Mouse (Mus musculus): ENCODE measurements around the gene Tab1.

The Tab1 gene

DNA sequence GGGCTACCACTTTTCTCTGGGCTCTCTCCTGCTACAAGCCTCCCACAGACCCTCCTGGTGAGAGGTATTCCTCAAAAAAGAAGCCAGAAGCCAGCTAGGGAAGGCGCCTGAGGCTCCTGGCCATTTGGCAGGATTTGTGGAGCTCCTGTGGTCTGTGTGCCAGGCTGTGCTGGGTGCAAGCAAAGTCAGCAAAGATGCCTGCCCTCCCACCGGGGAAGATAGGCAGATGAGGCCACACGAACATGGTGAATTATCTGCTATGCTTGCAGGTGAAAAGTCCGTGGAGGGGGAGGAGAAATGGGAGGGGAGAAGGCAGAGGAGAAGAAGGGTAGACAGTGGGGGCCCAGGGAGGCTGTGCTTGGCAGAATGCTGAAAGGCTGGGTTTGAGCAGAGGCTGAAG lies 37.4 kb downstream of the Tab1 start:
- DNase-seq = peak; percentile 81

DNA sequence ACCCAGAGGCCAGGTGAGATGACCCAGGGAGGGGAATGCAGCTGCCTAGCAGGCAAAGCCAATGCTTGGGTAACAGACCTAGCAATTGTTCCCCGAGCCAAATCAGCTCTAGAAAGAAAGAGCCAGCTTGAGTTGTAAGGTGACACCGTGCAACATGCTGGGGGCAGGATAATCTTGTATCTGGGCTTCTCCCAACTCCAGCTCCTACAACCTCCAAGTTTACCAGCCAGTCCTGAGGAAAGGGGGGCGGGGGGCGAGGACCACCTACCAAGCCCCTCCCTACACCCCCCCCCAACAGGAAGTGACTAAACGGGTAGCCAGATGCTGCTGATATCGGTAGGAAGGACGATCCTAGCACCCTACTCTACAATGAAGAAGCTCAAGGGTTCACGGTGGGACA lies 38.4 kb downstream of the Tab1 start:
- no peak for DNase-seq

DNA sequence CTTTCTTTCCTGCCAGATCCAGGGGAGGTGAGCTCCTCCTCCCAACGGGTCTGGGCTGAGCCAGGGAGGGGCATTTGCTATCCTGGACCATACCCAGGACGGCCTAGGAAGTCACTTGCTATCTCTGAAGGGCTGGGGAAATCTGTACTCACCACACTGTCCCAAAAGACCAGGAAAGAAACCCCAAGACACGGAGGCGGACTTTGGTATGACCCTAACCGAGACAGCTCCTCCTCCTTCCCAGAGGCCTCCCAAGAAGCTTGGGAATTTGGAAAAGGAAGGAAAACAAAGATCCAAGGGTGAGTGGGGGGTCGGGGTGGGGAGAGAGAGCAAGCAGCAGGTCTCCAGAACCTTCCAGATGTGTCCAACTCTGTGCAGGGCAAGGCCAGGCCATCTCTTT lies 38.9 kb downstream of the Tab1 start:
- DNase-seq = no peak

DNA sequence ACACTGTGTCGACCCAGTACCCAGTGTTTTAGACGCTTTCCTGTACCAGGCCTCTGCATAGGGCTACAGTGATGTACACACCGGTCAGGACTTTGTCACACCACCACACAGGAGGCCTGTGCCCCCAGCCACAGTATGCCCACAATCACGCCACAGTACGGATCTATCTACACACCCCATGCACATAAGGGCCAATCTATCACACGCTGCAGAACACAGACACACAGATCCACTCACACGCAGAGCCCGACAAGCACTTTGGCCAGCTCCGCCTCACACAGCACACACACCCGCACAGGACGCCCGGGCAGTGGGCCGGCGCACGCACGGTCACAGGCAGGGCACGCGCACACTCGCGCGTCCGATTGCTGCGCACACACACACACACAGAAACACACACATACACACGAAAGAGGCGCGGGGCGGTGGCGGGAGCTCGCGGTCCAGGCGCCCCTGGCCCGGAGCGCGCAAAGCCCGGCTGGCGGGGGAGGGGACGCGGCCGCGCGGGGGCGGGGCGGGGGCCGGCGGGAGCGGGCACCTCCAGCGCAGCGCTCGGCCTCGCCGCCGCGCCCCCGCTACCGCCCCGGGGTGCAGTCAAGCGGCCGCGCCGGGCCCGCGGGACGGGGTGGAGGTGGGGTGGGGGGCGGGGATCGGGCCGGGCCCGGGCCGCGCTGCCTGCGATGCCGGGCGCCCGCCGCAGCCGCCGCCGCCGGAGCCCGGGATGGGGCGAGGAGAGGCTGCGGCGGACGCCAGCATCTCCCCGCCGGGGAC lies 40.3 kb downstream of the Tab1 start, which contains the start of gene Mgat3:
Mgat3 (plus strand) TSS at position 721 of the 771 bp plus-strand sequence.
- peak; percentile 46 for DNase-seq

DNA sequence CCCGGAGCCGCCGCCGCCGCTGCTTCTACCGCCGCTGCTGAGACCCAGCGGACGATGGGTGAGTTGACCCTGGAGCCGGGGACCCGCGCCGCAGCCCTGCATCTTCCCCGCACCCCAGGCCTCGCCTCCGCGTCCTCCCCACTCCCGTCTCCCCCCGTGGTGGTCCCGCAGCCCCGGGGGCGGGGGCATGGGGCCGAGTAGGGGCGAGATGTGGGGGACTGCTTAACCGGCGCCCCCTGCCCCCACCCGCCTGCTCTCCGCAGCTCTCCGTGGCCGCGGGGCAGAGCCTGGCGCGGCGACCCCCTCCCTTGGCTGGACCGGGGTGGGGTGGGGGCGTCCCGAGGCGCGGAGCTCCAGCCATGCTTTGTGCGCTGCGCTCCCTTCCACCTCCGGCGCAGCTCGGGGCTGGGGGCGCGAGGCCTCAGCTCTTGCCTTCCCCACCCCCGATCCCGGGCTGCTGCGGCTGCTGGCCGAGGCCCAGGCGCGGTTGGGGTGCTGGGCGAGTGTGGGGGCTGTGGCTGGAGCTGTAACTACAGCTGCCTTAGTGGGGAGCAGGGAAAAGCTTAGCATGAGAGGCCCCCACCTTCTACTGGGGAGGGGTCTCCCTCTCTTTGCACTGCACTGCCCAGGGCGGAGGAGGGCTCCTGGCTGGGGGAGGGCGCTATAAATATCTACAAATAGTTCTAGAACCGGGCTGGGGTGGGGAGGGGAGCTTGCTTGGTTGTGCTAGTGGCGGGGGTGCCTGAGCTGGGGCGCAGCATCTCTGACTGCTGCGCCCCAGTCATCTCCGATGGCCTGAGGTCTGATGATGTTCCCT lies 41.1 kb downstream of the Tab1 start:
- DNase-seq = no peak

DNA sequence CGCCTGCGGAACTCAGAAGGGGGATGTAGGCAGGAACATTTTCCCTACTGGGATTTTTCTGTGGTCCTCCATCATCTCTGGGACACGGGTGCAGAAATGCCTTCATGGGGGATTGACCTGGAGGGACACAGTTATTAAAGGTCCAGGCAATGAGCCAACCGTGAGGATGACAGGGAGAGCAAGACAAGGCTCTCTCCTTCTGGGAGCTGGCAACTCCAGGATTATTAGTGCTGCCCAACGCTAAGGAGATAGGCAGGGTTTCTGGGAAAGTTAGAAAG lies 41.6 kb downstream of the Tab1 start:
- DNase-seq = no peak

DNA sequence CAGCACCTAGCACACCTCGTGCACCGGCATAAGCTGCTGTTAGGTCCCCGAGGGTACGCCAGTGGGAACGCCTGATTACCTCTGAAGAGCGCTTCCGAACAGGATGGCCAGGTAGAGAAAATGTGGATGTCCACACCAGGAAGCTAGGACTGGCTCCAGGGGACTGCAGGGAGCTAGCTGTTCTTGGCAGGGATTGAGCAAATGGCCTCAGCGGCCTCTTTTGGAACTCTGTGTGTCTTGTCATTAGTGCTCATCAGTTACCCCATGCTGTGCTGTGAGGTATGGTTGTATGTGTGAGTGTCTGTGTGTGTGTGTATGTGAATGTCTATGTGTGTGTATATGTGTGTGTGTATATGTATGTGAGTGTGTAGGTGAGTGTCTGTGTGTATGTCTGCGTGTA lies 42.4 kb downstream of the Tab1 start:
- DNase-seq = no peak

DNA sequence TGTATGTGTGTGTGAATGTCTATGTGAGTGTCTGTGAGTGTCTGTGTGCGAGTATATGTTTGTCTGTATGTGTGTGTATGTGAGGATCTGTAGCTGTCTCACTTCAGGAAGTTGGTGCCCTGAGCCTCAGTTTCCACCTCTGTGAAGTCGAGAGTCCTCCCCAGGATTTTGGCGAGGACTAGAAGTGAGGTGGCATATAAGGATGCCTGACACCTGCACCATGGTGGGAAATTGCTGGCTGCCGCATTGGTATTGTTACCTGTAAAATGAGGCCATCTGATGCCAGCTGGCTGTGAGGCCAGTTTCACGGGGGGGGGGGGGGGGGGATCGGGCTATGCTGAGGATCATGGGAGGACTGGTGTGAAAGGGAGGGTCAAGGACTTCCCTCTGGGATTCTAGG lies 42.8 kb downstream of the Tab1 start:
- no peak for DNase-seq

DNA sequence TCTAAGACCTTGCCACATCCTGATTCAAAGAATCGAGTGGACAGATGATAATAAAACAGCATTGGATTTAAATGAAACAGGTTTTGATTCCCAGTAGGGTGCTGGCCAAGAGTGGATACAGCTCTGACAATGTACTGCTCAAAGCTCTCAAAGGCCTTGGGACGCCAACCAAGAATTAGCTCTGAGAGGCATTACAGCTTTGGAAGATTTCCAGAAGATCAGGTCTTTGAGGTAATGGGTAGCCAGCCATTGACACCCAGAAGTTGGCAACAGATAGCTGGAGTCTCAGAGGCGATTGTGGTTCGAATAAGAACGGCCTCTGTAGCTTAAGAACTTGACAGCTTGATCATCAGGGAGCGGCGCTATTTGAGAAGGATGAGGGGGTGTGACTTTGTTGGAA lies 48.6 kb downstream of the Tab1 start:
- DNase-seq = peak; percentile 58

DNA sequence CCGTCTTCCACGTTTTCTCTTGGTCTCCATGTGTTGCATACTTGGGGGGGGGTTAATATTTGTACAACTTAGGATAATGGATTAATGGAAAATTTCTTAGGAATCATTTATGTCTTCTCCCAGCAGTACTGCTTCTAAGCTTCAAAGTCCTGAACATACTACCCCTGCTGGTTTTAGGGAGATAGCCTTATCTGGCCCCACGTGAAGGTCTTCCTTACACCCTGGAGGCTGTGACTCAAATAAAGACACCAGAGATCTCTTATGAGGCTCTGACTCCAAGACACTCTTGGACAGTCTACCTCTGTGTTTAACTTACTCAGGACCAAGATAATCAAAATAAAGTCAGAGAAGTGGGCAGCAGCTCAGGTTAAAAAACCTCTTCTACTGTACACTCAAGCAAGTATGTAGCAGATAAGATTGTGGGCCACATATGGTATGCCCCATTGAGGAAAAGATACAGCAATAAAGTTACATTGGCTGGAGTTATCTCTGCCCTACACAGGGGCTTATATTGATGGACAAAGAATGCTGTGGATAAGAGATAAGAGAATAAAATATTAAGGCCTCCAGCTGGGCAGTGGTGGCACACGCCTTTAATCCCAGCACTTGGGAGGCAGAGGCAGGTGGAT lies 49.3 kb downstream of the Tab1 start:
- DNase-seq = no peak

DNA sequence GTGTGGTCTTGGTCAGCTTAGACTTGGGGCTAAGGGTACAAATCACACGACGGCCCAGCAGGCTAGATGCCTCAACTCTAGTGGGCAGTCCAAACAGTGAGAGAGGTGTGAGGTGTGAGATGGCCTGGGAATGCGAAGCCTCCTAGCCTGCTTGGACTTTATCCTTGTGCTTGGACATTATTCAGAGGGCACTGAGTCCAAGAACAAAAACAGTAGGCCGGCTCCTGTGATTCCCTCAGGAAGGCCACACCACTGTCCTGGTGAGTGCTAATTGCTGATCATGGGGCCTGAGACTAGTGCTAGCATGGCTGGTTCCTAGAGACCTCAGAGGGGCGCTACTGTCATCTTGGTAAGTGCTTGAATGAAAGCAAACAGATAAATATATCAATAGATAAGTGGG lies 56.0 kb downstream of the Tab1 start:
- peak; percentile 89 for DNase-seq

DNA sequence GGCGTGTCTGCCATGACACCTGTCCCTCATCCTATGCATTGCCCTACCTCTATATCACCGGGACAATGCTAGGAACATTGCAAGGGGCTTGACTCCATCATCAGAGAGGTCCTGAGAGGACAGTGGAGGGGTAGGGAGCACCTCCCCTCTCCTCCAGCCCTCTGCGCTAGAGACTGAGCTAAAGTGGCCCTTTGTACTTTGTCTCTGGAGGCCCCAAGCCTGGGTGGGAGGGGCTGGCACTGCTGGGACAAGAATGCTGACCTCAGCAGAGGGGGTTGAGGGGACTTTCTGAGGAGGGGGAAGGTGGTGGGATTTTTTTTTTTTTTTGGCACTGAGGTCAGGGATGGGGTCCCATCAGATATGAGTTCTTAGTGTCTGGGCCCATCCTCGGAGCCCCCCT lies 57.1 kb downstream of the Tab1 start:
- DNase-seq = peak; percentile 77

DNA sequence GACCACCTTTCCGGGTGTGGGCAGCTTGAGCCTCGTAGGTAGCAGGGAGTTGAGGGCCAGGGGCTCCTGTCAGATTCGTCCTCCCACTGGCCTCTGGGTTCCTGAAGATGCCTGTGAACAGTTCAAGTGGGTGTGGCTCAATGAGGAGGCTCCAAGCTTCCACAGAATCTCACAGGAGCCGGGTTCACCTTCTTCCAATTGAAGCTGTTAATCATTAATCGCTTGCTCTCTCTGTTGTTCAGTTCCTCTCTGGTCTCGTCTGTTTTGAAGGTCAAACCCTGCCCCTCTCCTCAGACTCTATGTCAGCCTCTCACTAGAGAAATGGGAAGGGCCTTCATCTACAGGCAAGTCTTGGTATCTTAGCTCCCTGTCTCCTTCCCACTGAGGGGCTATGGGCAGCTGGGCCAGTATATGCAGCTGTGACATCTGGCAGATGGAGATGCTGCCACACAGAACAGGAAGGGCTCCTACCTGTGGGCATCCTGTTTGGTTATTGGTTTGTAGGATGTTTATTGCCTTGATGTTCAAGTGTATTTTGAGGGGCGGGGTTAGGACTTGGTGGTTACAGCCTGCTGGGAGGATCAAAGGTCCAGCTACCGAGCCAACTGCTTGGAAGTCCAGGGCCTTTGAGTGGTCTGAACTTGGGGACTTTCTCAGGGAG lies 58.8 kb downstream of the Tab1 start:
- peak; percentile 82 for DNase-seq

DNA sequence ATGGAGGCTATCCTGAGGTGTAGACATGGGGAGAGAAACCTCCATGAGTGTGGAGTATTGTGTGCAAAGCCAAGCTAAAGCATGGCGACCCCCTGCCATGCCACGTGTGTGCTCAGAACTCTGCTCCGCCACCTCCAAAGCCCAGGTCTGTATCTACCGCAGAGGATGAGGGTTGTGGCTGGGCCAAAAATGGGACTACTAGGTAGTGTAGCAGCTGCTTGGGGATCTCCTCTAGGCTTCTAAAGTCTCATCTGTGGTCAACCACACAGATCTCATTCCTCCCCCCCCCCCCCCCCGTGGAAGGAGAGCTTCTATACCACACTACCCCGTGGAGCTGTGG lies 59.3 kb downstream of the Tab1 start:
- no peak for DNase-seq

DNA sequence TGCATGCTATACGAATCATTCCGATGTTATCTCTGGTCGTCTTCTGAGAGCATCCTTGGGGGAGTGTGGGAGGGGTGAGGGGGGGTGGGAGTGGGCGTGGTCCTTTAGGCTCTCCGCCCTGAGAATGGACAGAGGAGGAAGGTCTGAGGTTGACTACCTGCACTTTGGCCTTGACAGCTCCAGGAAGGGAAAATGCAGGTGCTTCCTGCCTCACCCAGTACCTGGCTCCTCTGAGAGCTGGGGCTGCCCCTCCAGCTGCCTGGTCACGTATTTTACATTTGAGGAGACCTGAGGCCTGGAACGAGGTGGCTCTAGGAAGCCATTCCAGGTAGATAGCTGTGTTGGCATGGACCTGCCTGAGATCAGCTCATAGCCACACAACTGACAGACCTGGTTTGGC lies 59.9 kb downstream of the Tab1 start:
- peak; percentile 45 for DNase-seq

DNA sequence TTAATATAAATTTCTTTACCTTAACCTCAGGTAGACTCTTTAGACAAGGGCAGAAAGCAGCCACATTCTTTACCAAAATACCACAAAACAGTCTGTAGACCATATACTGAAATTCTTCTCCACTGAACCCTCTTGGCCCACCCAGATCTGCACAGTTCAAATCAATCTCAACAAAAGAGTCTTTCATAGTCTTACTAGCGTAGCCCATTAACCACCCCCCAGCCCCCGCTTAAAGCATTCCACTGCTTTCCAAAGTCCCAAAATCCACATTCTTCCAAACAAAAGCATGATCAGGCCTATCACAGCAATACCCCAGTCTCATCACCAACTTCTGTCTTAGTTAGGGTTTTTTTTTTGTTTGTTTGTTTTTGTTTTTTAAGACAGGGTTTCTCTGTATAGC lies 66.6 kb downstream of the Tab1 start:
- no peak for DNase-seq

DNA sequence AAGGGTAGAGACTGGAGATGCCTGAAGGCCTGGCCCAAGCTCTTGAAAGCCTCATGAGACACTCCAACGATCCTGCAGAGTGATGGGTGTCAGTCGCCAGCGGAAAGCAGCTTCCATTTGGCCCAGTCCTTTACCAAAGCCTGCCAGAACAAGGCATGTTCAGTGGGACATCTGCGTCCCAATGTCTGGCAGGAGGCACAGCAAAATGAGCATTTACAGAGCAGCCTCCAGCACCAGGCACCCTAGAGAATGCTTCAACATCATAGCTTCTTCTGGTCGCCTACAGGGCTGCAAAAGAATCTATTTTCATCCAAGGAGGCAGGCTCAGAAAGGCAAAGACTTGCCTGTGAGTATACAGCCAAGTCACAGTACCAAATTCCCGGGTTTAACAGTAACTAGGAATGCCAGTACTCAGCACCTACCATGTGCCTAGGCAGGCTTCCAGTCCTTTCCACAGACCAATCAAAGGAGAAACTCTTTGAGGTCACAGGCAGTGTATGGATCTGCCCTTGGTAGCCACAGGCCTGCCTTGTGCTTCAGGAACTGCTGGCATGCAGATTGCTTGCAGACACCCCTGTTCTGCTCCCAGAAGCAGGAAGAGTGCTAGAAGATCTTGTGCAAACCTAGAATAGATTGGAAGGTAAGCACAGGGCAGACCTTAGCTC lies 69.3 kb downstream of the Tab1 start:
- DNase-seq = peak; percentile 69

DNA sequence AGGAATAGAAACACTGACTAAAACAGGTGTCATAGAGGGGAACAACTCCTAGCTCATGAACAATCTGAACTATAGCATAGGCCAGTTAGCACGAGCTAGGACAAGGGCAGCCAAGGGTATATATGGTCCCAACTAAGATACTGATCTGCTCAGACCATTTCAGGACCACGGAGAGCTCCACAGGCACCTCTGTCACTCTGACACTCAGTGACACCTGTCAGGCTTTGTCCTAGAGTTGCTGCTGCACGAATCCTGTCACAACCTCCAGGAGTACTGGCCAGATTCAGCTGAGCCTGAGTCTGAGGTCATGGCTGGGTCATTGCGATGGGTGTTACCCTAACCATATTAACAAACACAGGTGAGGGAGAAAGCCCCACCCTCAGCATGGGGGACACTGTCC lies 70.5 kb downstream of the Tab1 start:
- DNase-seq = no peak

DNA sequence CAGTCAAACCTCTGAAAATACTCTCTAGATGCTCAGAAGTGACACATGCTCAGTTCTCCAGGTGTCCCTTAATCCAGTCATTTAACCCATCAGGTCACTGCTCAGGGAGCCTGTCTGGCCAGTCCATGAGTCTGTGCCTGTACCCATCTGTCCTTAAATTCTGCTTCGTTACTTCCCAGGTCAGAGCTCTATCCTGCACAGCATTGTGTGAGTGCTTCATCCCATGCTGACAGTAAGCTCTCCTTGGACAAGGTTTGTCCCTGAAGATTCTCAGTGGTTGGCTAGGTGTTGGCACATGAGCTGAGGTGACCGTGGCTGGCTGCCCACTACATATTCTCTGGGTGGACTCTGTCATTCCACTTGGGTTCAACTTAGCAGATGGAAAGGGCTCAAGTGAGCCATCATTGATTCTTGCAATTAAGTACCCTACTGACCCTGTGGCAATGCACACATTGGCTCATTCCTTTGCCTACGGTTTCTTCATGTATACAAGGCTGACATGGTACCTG lies 73.2 kb downstream of the Tab1 start:
- DNase-seq = no peak

DNA sequence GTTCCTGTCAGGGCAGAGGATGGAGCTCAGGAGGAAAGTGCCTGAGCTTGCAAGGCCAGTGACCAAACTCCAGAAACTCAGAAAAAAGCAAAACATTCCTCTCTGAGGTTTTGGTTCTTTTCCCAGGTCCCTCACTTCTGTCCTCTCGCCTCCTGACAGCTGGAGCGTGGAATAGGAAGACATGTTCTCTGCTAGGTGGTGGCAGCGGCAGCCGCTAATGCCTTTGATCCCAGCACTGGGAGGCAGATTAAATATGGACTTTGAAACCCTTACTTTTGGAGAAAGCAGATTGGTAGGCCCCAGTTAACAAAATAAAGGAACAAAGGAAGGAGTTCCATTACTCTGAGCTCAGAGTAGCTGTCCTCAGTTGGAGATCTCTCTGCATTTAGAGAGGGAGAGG lies 75.5 kb downstream of the Tab1 start:
- DNase-seq = peak; percentile 68
